Mouse (Mus musculus): ENCODE results near the gene Nphp4.
"Not testable (repeated sequence)": the region's sequence is repeated elsewhere in the genome, so short reads cannot be mapped to it uniquely, and the experiment has no call there.

Gene Nphp4

DNA sequence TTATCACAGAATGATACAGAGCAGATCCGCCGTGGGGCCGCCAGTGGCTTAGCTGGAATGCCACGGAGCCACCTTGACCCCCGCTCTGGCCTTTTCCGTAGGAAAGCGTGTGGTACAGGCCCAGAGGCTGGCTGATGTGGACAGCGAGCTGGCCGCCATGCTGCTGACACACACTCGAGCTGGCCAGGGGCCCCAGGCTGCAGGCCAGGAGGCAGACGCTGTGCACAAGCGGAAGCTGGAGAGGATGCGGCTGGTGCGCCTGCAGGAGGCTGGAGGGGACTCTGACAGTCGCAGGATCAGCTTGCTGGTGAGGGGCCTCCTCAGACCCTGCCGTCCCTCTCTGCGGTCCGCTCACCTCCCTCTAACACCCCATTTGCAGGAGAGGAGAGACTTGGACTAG is 77.9 kb downstream of the Nphp4 start:
- in situ Hi-C loops (cut with MboI, MseI), result no loop called here

DNA sequence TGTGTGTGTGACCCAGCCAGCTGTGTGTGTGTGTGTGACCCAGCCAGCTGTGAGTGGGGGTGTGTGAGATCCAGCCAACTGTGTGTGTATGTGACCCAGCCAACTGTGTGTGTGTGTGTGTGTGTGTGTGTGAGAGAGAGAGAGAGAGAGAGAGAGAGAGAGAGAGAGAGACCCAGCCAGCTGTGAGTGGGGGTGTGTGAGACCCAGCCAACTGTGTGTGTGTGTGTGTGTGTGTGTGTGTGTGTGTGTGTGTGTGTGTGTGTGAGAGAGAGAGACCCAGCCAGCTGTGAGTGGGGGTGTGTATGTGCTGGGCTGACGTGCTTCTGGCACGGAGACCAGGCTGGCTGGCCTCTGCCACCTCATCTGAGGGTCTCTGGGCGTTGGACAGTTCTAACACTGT is 79.3 kb downstream of the Nphp4 start:
- in situ Hi-C loops (cut with MboI, MseI), result not testable (repeated sequence)

DNA sequence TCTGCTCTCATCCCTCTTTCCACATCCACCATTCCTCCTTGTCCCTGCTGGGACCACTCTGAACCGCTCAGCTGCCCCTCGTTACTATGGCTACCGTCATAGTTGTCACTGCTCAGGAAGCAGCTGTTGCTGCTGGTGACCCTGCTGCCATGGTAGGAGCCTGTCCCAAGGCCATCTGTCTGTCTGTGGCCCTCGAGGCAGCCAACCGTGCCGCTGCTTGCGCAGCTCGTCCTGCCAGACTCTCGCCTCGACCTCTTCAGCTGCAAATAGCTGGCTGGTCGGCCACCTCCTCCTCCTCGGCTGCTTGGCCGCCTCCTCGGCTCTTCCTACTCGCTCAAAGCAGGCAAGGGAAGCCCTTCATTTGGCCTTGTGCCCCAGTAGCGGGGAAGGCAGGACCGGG is 81.7 kb downstream of the Nphp4 start:
- in situ Hi-C loops (cut with MboI, MseI), result no loop called here

DNA sequence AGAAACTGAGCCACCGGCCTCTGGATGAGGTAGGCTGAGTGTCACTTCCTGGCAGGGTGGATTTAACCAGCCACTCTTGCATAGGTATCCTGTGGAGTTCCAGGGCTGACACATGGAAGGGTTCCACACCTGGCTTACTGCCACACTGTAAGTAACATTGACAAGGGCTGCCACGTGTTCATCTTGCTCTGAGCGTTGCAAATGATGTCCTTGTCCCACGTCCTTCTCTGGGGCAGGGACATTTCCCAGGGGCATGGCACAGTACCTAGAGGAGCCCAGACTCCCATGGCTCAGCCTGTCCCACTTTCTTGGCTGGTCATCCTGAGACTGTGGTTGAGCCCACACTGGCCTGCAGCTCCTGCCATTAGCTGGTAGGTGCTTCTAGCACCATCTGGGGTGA is 91.5 kb downstream of the Nphp4 start:
- in situ Hi-C loops (cut with MboI, MseI), result no loop called here

DNA sequence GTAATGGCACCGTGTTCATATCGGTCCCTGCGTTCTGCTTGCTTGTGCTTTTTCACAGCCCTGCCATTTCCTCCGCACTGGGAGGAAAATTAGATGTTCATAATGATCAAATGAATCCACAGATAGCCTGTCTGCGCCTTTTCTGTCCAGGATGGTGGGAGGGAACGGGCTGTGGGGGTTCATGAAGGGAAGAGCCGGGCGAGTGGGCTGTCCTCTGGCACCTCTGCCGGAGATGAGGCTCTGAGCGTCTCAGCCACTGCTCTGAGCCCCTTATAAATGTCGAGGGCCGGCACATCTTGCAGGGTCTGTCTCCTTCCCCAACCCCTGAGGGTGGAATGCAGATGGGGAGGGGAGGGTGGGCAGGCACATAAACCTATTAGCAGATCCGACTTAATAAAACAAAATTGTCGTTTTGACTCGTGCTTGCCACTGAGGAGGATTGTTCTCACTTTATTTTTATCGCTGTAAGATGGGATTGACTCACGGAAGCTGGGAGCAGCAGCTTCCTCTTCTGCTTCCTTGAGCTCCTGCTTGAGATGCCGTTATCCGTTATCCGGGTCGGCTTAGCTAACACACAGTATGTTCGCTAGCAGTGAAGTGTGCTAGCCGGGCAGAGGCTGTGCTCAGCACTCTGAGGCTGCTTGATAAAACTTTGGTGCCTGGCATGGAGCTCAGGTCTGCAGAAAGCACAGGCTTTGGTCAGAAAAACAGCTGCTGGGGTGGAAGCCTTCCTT is 92.3 kb downstream of the Nphp4 start:
- in situ Hi-C loops (cut with MboI, MseI), result no loop called here

DNA sequence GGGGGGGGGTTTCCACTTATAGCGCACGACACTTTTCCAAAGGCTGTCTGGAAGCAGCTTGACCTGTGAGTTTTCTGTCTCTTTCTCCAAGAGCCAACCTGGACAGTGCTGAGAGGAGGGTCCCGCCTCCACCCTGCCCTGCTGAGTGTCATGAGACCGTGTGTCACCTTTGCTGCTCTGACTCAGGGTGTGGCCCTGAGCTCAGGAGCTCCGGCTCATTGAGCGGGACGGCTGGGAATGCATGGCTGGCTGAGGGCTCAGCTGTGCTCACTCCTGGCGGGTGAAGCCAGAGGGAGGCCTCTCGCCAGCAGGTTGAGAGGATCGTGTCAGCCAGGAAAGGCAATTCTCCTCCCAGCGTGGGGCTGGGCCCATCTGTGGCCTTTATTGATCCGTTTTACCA is 97.8 kb downstream of the Nphp4 start:
- in situ Hi-C loops (cut with MboI, MseI), result loop anchor here (10.0 kb wide), 1 partner anchor 821 kb away; no protein-coding TSS in a partner anchor

DNA sequence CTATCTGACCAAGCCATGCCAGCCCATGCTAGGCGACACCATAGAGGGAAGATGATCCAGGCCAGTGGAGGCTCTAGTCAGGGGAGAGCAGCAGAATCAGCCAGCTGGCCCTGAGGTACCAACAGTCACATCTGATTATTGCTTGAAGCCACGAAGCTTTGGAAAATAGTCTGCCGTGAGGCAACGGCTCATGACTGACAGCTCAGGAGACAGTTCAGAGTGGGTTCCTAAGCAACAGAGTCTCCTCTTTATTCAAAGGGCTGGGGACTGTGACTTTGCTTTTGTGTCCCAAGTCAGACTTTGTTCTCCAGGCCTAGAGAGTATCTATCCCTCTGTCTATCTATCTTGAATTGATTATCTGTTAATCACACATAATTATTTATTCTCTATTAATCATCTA is 100.3 kb downstream of the Nphp4 start:
- in situ Hi-C loops (cut with MboI, MseI), result loop anchor here (10.0 kb wide), 1 partner anchor 818 kb away; no protein-coding TSS in a partner anchor

DNA sequence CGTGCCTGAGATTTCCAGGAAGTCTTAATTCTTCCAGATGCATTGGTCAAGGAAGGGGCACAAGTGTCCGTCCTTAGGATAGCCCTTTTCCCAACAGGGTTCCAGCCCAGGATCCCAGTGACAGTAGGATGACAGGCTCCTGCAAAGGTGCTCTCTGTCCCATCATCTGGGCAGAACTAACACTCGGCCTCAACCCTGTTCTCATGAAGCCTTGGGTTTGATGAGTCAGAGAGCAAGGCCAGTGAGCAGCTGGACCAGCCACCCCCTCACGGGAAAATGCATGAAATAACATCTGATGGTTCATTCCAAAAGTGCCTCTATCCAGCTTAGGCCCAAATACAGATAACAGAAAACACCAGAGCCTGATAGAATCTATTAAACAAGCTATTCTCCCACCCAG is 103.5 kb downstream of the Nphp4 start:
- in situ Hi-C loops (cut with MboI, MseI), result loop anchor here (10.0 kb wide), 1 partner anchor 815 kb away; no protein-coding TSS in a partner anchor

DNA sequence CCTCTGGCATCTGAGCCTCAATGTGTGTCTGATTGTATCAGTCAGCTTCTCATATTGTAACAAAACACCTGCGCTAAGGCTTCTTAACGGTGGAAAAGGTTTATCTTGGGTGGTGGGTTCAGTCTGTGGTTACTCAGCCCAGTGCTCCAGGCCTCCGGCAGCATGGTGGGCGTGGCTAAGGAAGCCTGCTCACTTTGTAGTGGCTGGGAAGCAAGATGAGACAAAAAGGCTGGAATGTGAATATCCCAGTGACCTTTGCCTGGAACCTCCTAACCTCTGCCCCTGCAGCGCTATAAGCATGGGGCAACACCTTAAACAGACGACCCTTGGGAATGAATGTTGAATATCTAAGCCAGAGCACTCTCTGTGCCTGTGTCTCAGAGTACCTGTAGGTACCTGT is 105.7 kb downstream of the Nphp4 start:
- in situ Hi-C loops (cut with MboI, MseI), result no loop called here

DNA sequence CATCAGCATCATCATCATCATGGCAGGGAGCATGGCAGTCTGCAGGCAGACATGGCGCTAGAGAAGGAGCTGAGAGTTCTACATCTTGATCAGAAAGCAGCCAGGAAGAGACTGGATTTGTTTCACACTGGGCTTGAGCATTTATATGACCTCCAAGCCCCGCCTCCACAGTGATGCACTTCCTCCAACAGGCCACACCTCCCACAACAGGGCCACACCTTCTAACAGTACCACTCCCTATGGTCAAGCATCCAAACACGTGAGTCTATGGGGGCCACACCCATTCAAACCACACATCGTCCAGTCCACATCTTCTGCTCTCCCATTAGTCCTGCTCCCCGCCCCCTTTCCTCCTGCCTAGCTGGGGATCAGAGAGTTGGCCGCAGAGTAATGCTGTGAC is 107.1 kb downstream of the Nphp4 start:
- in situ Hi-C loops (cut with MboI, MseI), result no loop called here

DNA sequence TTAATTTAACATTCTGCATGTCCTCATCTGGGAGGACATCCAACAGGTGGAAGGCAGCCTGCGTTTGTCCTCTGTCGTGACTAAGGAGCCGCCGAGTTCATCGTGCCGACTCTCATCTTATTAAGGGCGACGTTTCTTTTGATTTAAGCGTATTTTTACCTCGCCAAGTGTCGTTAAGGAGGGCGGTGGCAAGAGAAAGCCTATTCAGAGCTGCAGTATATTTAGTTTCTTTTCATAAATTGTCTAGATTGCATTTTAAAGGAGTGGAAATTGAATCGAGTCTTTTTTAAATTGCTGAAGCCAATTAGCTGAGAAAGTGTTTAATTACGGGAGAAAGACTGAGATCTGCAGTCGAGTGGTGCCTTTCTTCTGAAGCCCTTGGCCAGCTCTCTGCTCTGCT is 109.0 kb downstream of the Nphp4 start:
- in situ Hi-C loops (cut with MboI, MseI), result no loop called here

DNA sequence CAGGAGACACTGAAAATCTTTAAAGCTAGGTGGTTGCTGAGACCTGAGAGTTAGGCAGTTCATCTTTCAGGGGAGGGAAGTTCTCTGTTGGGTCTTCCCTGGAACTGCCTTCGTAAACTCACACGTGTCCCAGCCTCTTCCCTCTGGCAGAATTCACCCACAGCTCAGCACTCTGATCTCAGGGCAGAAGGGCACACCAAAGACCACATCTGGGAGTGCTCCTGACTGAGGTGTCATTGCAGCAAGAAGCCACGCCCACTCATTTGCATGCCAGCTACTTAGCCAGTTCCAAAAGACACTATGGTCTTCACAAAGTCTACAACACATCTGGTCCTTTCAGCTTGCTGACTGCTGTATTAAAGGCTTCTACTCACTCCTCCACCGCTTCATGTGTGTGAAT is 109.7 kb downstream of the Nphp4 start:
- in situ Hi-C loops (cut with MboI, MseI), result no loop called here

DNA sequence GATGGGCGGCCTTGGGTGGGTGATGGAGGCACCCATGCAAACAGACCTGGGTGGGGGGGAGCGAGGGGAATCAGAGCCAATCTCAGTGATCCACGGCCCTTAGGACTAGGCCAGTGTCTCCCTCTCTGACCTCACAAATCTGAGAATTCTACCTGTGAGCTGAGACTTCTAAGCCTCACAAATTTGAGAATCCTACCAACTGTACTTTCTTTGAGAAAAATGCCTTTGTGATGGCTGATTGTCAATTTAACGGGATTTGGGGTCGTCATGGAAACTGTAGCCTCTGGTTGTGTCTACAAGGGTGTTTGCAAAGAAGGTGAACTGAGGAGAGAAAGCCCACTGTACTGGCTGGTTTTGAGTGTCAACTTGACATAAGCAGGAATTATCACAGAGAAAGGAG is 127.8 kb downstream of the Nphp4 start:
- in situ Hi-C loops (cut with MboI, MseI), result no loop called here

DNA sequence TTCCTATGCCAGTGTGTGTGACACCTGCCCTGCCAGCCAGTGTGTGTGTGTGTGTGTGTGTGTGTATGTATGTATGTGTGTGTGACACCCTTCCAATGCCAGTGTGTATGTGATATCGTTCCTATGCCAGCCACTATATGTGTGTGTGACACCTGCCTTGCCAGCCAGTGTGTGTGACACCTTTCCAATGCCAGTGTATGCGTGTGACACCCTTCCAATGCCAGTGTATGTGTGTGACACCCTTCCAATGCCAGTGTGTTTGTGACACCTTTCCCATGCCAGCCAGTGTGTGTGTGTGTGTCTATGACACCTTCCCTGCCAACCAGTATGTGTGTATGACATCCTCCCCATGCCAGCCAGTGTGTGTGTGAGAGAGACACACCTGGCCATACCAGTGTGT is 132.7 kb downstream of the Nphp4 start:
- in situ Hi-C loops (cut with MboI, MseI), result no loop called here

DNA sequence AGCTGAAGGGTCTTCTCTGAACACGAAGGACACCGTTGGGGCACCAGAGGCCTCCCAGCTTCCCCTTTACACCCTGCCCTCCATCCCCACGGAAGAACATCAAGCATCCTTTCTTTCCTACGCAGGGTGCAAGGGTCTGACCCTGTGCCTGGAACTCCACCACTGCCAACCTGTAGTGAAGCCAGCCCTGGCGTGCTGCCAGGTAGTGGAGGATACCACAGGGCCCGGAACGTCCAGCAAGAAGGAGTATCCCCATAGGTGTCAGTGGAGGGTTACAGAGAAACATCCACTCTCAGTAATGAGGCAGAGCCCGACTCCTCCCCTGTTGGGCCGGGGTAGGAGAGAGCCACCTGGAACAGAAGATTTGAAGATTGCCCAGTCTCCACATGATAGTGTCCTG is 133.5 kb downstream of the Nphp4 start:
- in situ Hi-C loops (cut with MboI, MseI), result no loop called here
